Mouse (Mus musculus) liver, postnatal 0 days (tissue): ENCODE measurements around the gene Ranbp1.

Experiments used
- CTCF ChIP-seq: sonication (generic); IDR thresholded peaks from 2 replicates; pipeline ENCODE4 v1.5.1; 2016; ENCODE audit warnings: antibody characterized with exemption, low read depth
- EP300 ChIP-seq: IDR thresholded peaks from 2 replicates; pipeline ENCODE4 v1.6.1; 2016; ENCODE audit warnings: antibody characterized with exemption, low read depth, mild to moderate bottlenecking

GRCm38 (mm10) chr16:18221543-18221898 lies 27.0 kb downstream of the Ranbp1 start:
- TF ChIP-seq CTCF, result peak; percentile 38
- TF ChIP-seq EP300, result no peak
